Comparison of ENCODE assay signal across 10 mouse cellular contexts in the genomic region with DNA sequence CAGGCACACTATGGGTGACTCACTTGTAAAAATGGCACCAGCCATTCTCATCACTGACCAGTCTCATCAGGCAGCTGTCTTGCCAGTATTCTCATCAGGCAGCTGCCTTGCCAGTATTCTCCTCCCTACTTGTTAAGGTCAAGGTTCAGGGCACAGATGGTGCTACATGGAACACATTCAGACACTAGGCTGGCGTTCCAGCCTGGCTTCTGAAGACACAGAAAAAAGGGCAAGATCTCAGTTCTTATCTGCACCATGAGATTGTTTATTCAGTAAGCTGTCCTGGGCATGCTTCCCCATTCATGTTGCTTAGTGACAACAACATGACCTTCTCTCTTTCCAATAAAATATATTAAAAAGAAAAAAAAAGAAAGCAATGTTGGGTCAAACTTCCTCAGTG.
DNase-seq lines count a peak whose midpoint lies in the region; ATAC-seq and TF ChIP-seq lines count a peak whose summit lies in the region.
"Had no signal": no experiment of that assay in that cellular context is flagged by ENCODE, and none has a peak within 500 bp of the region (broad histone marks: within the 10 kb centered on the region; RNA-seq: fewer than 3 reads in every experiment).

No protein-coding gene starts in this region.

- H3K9me3 ChIP-seq in kidney, postnatal 0 days (replicated peaks; ENCODE audit: low read length) = no peaks in the 10 kb centered on the region
- H3K9me3 ChIP-seq: megakaryocyte, embryonic 14.5 days had no signal

- no peaks in the 10 kb centered on the region for H3K4me1 ChIP-seq in kidney, postnatal 0 days (replicated peaks; ENCODE audit: insufficient read depth, low read length)
- H3K4me1 ChIP-seq: megakaryocyte, embryonic 14.5 days had no signal

- H3K27me3 ChIP-seq in kidney, postnatal 0 days (ENCODE audit: insufficient read depth, low read length) = no peaks in the 10 kb centered on the region
- H3K27me3 ChIP-seq: CH12.LX had no signal

- peak; percentile 10 to 18 for DNase-seq in heart, adult 18-20 months
- DNase-seq in heart, postnatal 25 days (ENCODE audit: low spot score) = no peak
- DNase-seq in thymus, postnatal 14 days = peak; percentile 5
- DNase-seq in thymus, adult 18-20 months = no peak
- peak; percentile 25 for DNase-seq in kidney, postnatal 0 days (ENCODE audit: low spot score)
- peak; percentile 44 for DNase-seq in skeletal muscle tissue, adult 2 months (ENCODE audit: low read depth, low spot score)
- DNase-seq in left cerebral cortex, adult 8-10 months (ENCODE audit: low spot score in 2 of 2) = no peak

- 21% methylated on average over 1 of the region's 1 CpGs for WGBS in kidney, postnatal 0 days

- H3K36me3 ChIP-seq in kidney, postnatal 0 days (ENCODE audit: insufficient read depth, low read length) = no peaks in the 10 kb centered on the region

- intact Hi-C loops in heart, postnatal 25 days (cut with DNase I) = no loop called here

- H3K4me3 ChIP-seq in kidney, postnatal 0 days (replicated peaks; ENCODE audit: low read depth, low read length) = no peak overlapping the region
- H3K4me3 ChIP-seq: megakaryocyte, embryonic 14.5 days had no signal

- no peak overlapping the region for H3K4me2 ChIP-seq in kidney, postnatal 0 days (ENCODE audit: low read length)

- H3K27ac ChIP-seq in kidney, postnatal 0 days = no peak overlapping the region

- ATAC-seq in kidney, postnatal 0 days (replicated peaks; ENCODE audit: low FRiP score, low read depth) = no peak
- ATAC-seq in inflammation-experienced regulatory T-cells, adult 6 months = no peak

- TF ChIP-seq CTCF in kidney, postnatal 0 days (IDR thresholded peaks at IDR 0.05; ENCODE audit: low read depth) = no peak

- H3K9ac ChIP-seq in kidney, postnatal 0 days (ENCODE audit: low read depth, low read length) = no peak overlapping the region

Comparison
In these comparisons a context has a peak if more than half of its experiments do, and no peak if none do; other contexts are left out.
1. DNase-seq: peak in heart, adult 18-20 months (2 of 2), thymus, postnatal 14 days (single experiment), kidney, postnatal 0 days (single experiment) and skeletal muscle tissue, adult 2 months (single experiment); none in heart, postnatal 25 days (single experiment), thymus, adult 18-20 months (0 of 2) and left cerebral cortex, adult 8-10 months (0 of 2).